Mouse (Mus musculus): ENCODE results near the gene Rpl29. TPM values are rescaled to one million over a fixed set of nuclear protein-coding genes. Genes with fewer than 3 reads are reported as not detected.

Gene Rpl29
- total and polyA plus RNA-seq, 3 experiments, result 1,058 to 1,867 (median 1,257) TPM

DNA sequence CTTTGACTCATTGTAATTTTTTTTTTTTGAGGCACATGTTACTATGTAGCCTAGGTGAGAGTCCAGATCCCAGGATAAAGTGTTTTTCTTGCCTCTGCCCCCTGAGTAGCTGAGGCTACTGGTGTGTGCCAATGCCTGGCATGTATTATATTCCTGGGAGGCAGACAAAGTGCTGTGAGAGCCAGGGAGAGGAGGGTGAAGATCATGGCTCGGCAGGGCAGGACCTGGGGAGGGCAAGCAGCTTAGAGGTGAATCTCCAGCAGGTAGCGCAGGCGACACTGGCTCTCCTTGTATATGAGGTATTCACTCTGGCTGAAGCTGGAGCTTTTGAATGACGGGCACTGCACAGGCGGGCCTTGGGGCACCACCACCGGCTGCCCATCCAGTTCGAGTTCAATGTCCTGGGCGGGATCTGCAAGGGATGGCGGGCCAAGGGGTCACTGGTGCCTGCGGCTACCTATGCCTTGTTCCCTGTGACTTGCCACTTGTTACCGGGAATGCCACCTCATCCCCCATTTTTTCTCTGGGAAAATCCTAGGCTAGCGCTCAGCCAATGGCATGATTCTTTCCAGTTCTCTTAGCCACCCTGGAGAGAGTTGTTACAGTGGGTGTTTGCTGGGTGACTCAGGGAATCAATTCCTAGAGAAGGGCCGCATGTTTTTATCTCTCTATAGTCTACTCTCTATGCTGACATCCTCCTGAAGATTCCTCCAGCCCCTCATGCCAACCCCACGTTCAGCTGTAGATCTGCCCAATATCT is 41.9 kb downstream of the Rpl29 start:
- no peaks in the 10 kb centered on the region for H3K27me3 ChIP-seq (replicated peaks)
- H3K4me2 ChIP-seq (ENCODE audit: insufficient read depth, low read depth, poor library complexity, severe bottlenecking), result no peak overlapping the region
- H3K9ac ChIP-seq (ENCODE audit: insufficient read depth, low read depth), result no peak overlapping the region
- H3K9me3 ChIP-seq (replicated peaks; ENCODE audit: low read length), result no peaks in the 10 kb centered on the region
- DNase-seq (ENCODE audit: extremely low read depth), result no peak
- no peaks in the 10 kb centered on the region for H3K79me2 ChIP-seq (replicated peaks; ENCODE audit: control insufficient read depth, extremely low read depth, insufficient read depth, poor library complexity, severe bottlenecking)
- H3K4me3 ChIP-seq (replicated peaks in 1 of 3; ENCODE audit: low read depth in 2 of 3, low read length in 2 of 3, poor library complexity in 1 of 3), result no peak overlapping the region
- TF ChIP-seq USF2 (conservative IDR thresholded peaks at IDR 0.05; ENCODE audit: low read depth, low read length), result no peak
- no peak for TF ChIP-seq GABPA (IDR thresholded peaks at IDR 0.05; ENCODE audit: insufficient replicate concordance, low read depth, low read length)
- TF ChIP-seq EP300 (IDR thresholded peaks at IDR 0.05; ENCODE audit: low read length), result no peak
- TF ChIP-seq ELF1 (IDR thresholded peaks at IDR 0.05; ENCODE audit: low read depth, low read length), result no peak
- TF ChIP-seq CTCF (conservative IDR thresholded peaks at IDR 0.05 in 1 of 2, IDR thresholded peaks at IDR 0.05 in 1 of 2; ENCODE audit: low read depth in 2 of 2, low read length in 2 of 2), result no peak
- TF ChIP-seq ZMIZ1 (IDR thresholded peaks at IDR 0.05; ENCODE audit: low read depth, low read length), result no peak
- no peak for TF ChIP-seq MAX (IDR thresholded peaks at IDR 0.05; ENCODE audit: low read length)
- TF ChIP-seq SIN3A (IDR thresholded peaks at IDR 0.05; ENCODE audit: low read length), result no peak
- no peak for TF ChIP-seq TBP (conservative IDR thresholded peaks at IDR 0.05; ENCODE audit: low read depth, low read length)
- TF ChIP-seq MXI1 (IDR thresholded peaks at IDR 0.05; ENCODE audit: low read depth, low read length), result no peak
- no peak for TF ChIP-seq POLR2A (IDR thresholded peaks at IDR 0.05; ENCODE audit: low read depth, low read length)
- no peak for TF ChIP-seq RAD21 (IDR thresholded peaks at IDR 0.05; ENCODE audit: low read depth, low read length)
- no peak for TF ChIP-seq PAX5 (IDR thresholded peaks at IDR 0.05; ENCODE audit: low read length)
- no peak for TF ChIP-seq ZC3H11A (IDR thresholded peaks at IDR 0.05; ENCODE audit: low read depth, low read length)
- dilution Hi-C loops (cut with MboI; ENCODE audit: extremely low pct_ligation_motif_present, extremely low pct_unique_long_range_greater_than_20kb, low sequenced_read_pairs), result no loop called here
- H3K27ac ChIP-seq (ENCODE audit: insufficient read depth, low read depth), result no peak overlapping the region
- in situ Hi-C loops (cut with MboI; ENCODE audit: low pct_ligation_motif_present, low pct_unique_long_range_greater_than_20kb, low sequenced_read_pairs), result no loop called here
- H3K36me3 ChIP-seq (replicated peaks in 1 of 2; ENCODE audit: control insufficient read depth in 1 of 2, insufficient read depth in 1 of 2, low read length in 1 of 2), result peaks cover 2 to 39% of the 10 kb centered on the region in 2 experiments
- H3K4me1 ChIP-seq (ENCODE audit: control insufficient read depth in 1 of 2, insufficient read depth in 2 of 2), result peaks cover 0 to 32% of the 10 kb centered on the region in 2 experiments; a peak in 3 of 4 replicates

GRCm38 (mm10) chr9:106471892-106472291 is 42.6 kb downstream of the Rpl29 start:
- Histone ChIP-seq H3K27me3 (replicated peaks) (no peaks in the 10 kb centered on the region), H3K4me2 (ENCODE audit: insufficient read depth, low read depth, poor library complexity, severe bottlenecking) (no peak overlapping the region), H3K4me1 (ENCODE audit: control insufficient read depth in 1 of 2, insufficient read depth in 2 of 2) (peaks cover 0 to 36% of the 10 kb centered on the region in 2 experiments; a peak in 3 of 4 replicates), H3K4me3 (replicated peaks in 1 of 3; ENCODE audit: low read depth in 2 of 3, low read length in 2 of 3, poor library complexity in 1 of 3) (no peak overlapping the region), H3K36me3 (replicated peaks in 1 of 2; ENCODE audit: control insufficient read depth in 1 of 2, insufficient read depth in 1 of 2, low read length in 1 of 2) (peaks cover 2 to 39% of the 10 kb centered on the region in 2 experiments), H3K79me2 (replicated peaks; ENCODE audit: control insufficient read depth, extremely low read depth, insufficient read depth, poor library complexity, severe bottlenecking) (no peaks in the 10 kb centered on the region), H3K9me3 (replicated peaks; ENCODE audit: low read length) (no peaks in the 10 kb centered on the region), H3K27ac (ENCODE audit: insufficient read depth, low read depth) (no peak overlapping the region), H3K9ac (ENCODE audit: insufficient read depth, low read depth) (no peak overlapping the region)
- dilution Hi-C loops (cut with MboI; ENCODE audit: extremely low pct_ligation_motif_present, extremely low pct_unique_long_range_greater_than_20kb, low sequenced_read_pairs) (no loop called here), in situ Hi-C loops (cut with MboI; ENCODE audit: low pct_ligation_motif_present, low pct_unique_long_range_greater_than_20kb, low sequenced_read_pairs) (no loop called here)
- TF ChIP-seq UBTF (IDR thresholded peaks at IDR 0.05; ENCODE audit: low read depth, low read length), result no peak
- no peak for TF ChIP-seq MAX (IDR thresholded peaks at IDR 0.05; ENCODE audit: low read length)
- TF ChIP-seq CHD1 (IDR thresholded peaks at IDR 0.05; ENCODE audit: low read depth, low read length), result no peak
- TF ChIP-seq SMC3 (IDR thresholded peaks at IDR 0.05; ENCODE audit: low read depth, low read length), result no peak
- no peak for TF ChIP-seq KAT2A (IDR thresholded peaks at IDR 0.05; ENCODE audit: insufficient replicate concordance, low read length)
- no peak for TF ChIP-seq USF2 (conservative IDR thresholded peaks at IDR 0.05; ENCODE audit: low read depth, low read length)
- no peak for TF ChIP-seq TBP (conservative IDR thresholded peaks at IDR 0.05; ENCODE audit: low read depth, low read length)
- no peak for TF ChIP-seq E2F4 (IDR thresholded peaks at IDR 0.05; ENCODE audit: insufficient replicate concordance, low read depth, low read length)
- no peak for TF ChIP-seq MEF2A (IDR thresholded peaks at IDR 0.05; ENCODE audit: borderline replicate concordance, low read depth, low read length)
- no peak for TF ChIP-seq ZC3H11A (IDR thresholded peaks at IDR 0.05; ENCODE audit: low read depth, low read length)
- TF ChIP-seq JUND (conservative IDR thresholded peaks at IDR 0.05; ENCODE audit: low read depth, low read length), result no peak
- no peak for TF ChIP-seq BHLHE40 (IDR thresholded peaks at IDR 0.05; ENCODE audit: low read depth, low read length)
- no peak for TF ChIP-seq JUN (IDR thresholded peaks at IDR 0.05; ENCODE audit: insufficient read depth, low read depth, low read length)
- TF ChIP-seq MXI1 (IDR thresholded peaks at IDR 0.05; ENCODE audit: low read depth, low read length), result no peak
- TF ChIP-seq NRF1 (IDR thresholded peaks at IDR 0.05; ENCODE audit: low read depth, low read length), result no peak
- TF ChIP-seq POLR2AphosphoS2 (IDR thresholded peaks at IDR 0.05; ENCODE audit: low read depth, low read length), result no peak
- DNase-seq (ENCODE audit: extremely low read depth), result no peak

Data from CH12.LX (cell line).